19 mouse cellular contexts compared by ENCODE assay signal in the genomic region with DNA sequence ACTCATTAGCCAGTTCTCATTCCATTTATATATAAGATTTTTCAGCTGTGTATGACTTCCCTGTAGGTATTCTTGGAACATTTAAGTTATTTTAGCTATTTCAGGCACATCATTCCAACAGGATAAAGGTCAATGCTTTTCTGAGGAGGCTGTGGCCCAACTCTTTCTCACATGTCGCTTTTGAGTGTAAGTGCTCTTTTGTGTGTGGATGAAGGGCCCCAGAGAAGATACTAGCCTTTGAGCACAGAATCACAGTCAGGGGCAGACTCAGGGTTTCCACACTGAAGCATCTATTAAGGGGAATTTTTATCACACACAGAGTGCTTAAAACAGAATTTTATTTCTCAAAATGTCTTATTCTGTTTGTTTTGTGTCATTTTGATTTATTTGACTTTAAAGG.
DNase-seq lines count a peak whose midpoint lies in the region; ATAC-seq and TF ChIP-seq lines count a peak whose summit lies in the region.
"Had no signal": no experiment of that assay in that cellular context is flagged by ENCODE, and none has a peak within 500 bp of the region (broad histone marks: within the 10 kb centered on the region; RNA-seq: fewer than 3 reads in every experiment).

No protein-coding gene starts in this region.

- no peaks in the 10 kb centered on the region for H3K9me3 ChIP-seq in midbrain, embryonic 15.5 days
- no peaks in the 10 kb centered on the region for H3K9me3 ChIP-seq in midbrain, embryonic 10.5 days (replicated peaks)
- H3K9me3 ChIP-seq: embryonic facial prominence, embryonic 10.5 days; embryonic facial prominence, embryonic 12.5 days; forebrain, embryonic 13.5 days; forebrain, embryonic 15.5 days had no signal

- 0 out of 2 replicates have a peak, but pooled peaks have one; percentile 65 for ATAC-seq in midbrain, embryonic 15.5 days (replicated peaks)
- ATAC-seq: activated CD4-positive, CD25-positive, alpha-beta regulatory T cell, adult 4 months; forebrain, embryonic 13.5 days; forebrain, embryonic 15.5 days; forebrain, postnatal 0 days; Patski had no signal

- WGBS in midbrain, embryonic 15.5 days = 41% methylated on average over 1 of the region's 1 CpGs
- 52% methylated on average over 1 of the region's 1 CpGs for WGBS in midbrain, embryonic 10.5 days

- no peak for TF ChIP-seq CTCF in brain, embryonic 14.5 days (IDR thresholded peaks at IDR 0.05; ENCODE audit: borderline replicate concordance, extremely low read depth, insufficient read depth, insufficient read length)

- H3K27me3 ChIP-seq in midbrain, embryonic 15.5 days (replicated peaks) = no peaks in the 10 kb centered on the region
- H3K27me3 ChIP-seq in midbrain, embryonic 10.5 days (ENCODE audit: low read depth, poor library complexity, severe bottlenecking) = no peaks in the 10 kb centered on the region
- H3K27me3 ChIP-seq: embryonic facial prominence, embryonic 12.5 days; forebrain, embryonic 13.5 days; forebrain, embryonic 15.5 days; Patski had no signal

- DNase-seq in midbrain, embryonic 10.5 days (ENCODE audit: low spot score) = no peak
- DNase-seq in brain, embryonic 14.5 days (ENCODE audit: low read depth) = peak; percentile 61
- no peak for DNase-seq in frontal cortex, postnatal 14 days (ENCODE audit: low spot score in 2 of 2)
- DNase-seq in adrenal gland, postnatal 25 days = no peak
- DNase-seq: adrenal gland, adult 8-10 months; adrenal gland, postnatal 14 days; cerebellum, adult 11-12 months; cerebellum, adult 2 months; cerebellum, adult 9-10 months; cerebellum, postnatal 10 days; cerebellum, postnatal 25 days; forebrain, postnatal 0 days had no signal

- H3K36me3 ChIP-seq in midbrain, embryonic 15.5 days (replicated peaks) = no peaks in the 10 kb centered on the region
- no peaks in the 10 kb centered on the region for H3K36me3 ChIP-seq in midbrain, embryonic 10.5 days
- H3K36me3 ChIP-seq: embryonic facial prominence, embryonic 10.5 days; embryonic facial prominence, embryonic 12.5 days; forebrain, embryonic 15.5 days had no signal

- H3K27ac ChIP-seq in midbrain, embryonic 15.5 days = no peak overlapping the region
- H3K27ac ChIP-seq in midbrain, embryonic 10.5 days (replicated peaks) = no peak overlapping the region
- H3K27ac ChIP-seq: embryonic facial prominence, embryonic 10.5 days; embryonic facial prominence, embryonic 12.5 days; forebrain, embryonic 13.5 days; forebrain, embryonic 15.5 days had no signal

- H3K4me1 ChIP-seq in midbrain, embryonic 15.5 days = no peaks in the 10 kb centered on the region
- H3K4me1 ChIP-seq in midbrain, embryonic 10.5 days = no peaks in the 10 kb centered on the region
- H3K4me1 ChIP-seq: embryonic facial prominence, embryonic 10.5 days; embryonic facial prominence, embryonic 12.5 days; forebrain, embryonic 13.5 days; forebrain, embryonic 15.5 days had no signal

- H3K9ac ChIP-seq in midbrain, embryonic 15.5 days = no peak overlapping the region
- H3K9ac ChIP-seq: embryonic facial prominence, embryonic 12.5 days; forebrain, embryonic 13.5 days; forebrain, embryonic 15.5 days; forebrain, postnatal 0 days had no signal

- H3K4me2 ChIP-seq in midbrain, embryonic 15.5 days = no peak overlapping the region
- H3K4me2 ChIP-seq: embryonic facial prominence, embryonic 12.5 days; forebrain, embryonic 13.5 days; forebrain, embryonic 15.5 days had no signal

- no peak overlapping the region for H3K4me3 ChIP-seq in midbrain, embryonic 15.5 days
- no peak overlapping the region for H3K4me3 ChIP-seq in midbrain, embryonic 10.5 days
- H3K4me3 ChIP-seq: embryonic facial prominence, embryonic 10.5 days; embryonic facial prominence, embryonic 12.5 days; forebrain, embryonic 13.5 days; forebrain, embryonic 15.5 days had no signal

- no peak for TF ChIP-seq POLR2A in brain, embryonic 14.5 days (IDR thresholded peaks at IDR 0.05; ENCODE audit: borderline replicate concordance, extremely low read depth, insufficient read depth, insufficient read length, poor library complexity, severe bottlenecking)
